Mouse (Mus musculus) embryonic stem cell, embryonic (primary cell): Measurements from ENCODE around the gene Lpar6.

Experiments
- CTCF ChIA-PET, 4 experiments: fragments of 300-600 bp in 2 of 4; fragments of 350-600 bp in 2 of 4; sonication (Branson Sonifier 250); formaldehyde crosslinking; loops; one replicate each; lab custom pipeline; 2022; ENCODE audit warnings: inconsistent platforms in 2 of 4; lab: Charles Lee
- POLR2A ChIA-PET, 4 experiments: fragments of 300-600 bp in 2 of 4; fragments of 350-600 bp in 2 of 4; sonication (Branson Sonifier 250); formaldehyde crosslinking; loops; one replicate each; lab custom pipeline; 2022; ENCODE audit warnings: antibody characterized with exemption in 4 of 4, inconsistent platforms in 1 of 4; lab: Charles Lee

Lpar6 gene

DNA sequence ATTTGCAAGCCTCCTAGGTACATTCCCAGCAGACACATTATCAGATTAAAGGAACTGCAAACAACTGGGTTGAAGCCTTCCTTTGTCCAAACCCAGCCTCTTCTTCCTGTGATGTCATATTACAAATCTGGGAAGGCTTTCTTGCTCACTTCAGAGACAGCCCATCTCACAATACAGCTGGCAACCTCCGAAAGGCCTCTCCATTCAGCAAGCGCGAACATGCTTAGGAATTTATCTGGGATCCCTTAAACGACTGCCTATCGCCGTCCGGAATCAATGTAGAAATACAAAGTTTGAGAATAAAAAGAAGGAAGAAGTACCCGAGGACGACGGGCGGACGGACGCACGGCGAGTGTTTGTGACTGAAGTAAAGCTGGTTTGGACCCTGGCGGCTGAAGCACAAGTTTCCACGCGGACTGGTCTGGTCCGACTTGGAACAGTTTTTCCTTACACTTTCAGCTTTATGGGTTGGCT is at the start of gene Lpar6:
Gene Lpar6, plus strand, starts transcription at position 48 of the 474 bp plus-strand sequence.
- POLR2A ChIA-PET: interaction anchor here in 3 of 4 experiments (0.8 to 1.8 kb wide), 10 partner anchors 9 to 147 kb away, joined by 3 to 12 read pairs (median 5); partner anchors contain the start of gene Itm2b (in 1 of the 3)
- CTCF ChIA-PET: interaction anchor here in 2 of 4 experiments (0.6 kb wide), 2 partner anchors 15 to 213 kb away, joined by 3 to 5 read pairs; no protein-coding TSS in a partner anchor

DNA sequence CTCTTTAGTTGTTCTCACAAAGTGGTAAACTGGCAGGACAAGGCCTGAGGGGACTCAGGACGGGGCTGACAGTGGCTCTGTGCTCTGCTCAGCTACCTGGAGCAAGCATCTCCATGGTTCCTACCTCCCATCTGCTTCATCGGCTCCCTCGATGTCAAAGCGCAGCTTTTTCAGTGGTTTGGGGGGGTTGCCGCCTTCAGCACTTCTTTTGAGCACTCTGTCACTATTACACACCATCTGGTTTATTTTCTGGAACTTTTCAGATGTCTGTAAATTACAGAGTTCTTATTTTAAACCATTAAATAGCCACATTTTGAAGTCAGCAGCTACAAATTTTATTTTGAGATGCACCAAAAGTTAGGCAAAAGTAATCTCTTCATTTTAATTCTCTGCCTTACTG is 38.6 kb upstream of the Lpar6 start:
- CTCF ChIA-PET: interaction anchor here in 1 of 4 experiments (0.6 kb wide), 1 partner anchor 89 kb away, joined by 3 read pairs; no protein-coding TSS in a partner anchor
- POLR2A ChIA-PET: no interaction called here

DNA sequence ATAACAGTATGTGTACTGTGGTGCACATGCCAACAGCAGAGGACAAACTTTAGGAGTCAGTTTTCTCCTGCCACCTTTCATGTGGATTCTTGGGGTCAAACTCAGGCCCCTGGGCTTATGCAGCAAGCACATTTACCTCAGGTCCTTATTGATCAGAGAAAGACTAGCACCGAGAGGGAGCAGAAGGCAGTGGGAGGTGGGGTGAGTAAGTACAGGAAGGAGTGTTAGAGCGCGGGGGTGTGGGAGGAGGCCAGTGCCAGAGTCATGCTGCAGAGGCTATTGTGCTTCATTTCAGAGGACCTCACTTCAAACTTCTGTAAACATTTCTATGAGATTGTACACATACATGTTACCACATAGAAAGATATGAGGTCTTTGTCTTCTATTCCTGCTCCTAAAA is 36.2 kb upstream of the Lpar6 start:
- CTCF ChIA-PET: no interaction called here
- POLR2A ChIA-PET: no interaction called here

DNA sequence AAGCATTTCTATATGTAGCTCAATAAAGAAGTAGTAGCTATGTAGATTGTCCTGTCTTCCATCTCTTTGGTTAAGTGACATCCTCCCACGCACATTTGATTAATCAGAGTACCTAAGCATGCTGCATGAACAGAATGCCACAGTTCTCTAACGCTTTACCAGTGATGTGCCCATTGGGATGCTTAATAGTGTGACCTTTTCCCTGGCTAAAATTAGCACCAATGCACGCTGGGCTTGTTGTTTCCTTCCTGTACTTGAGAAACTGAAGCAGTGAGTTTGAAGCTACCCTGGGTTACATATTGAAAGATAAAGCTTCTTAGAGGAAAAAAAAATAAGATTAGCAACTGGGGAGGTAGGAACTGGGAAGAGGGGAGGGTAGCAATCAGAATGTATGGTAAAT is 33.7 kb upstream of the Lpar6 start:
- ChIA-PET POLR2A (interaction anchor here in 2 of 4 experiments (0.6 to 1.0 kb wide), 2 partner anchors 19 to 95 kb away, joined by 3 read pairs; no protein-coding TSS in a partner anchor), CTCF (no interaction called here)

DNA sequence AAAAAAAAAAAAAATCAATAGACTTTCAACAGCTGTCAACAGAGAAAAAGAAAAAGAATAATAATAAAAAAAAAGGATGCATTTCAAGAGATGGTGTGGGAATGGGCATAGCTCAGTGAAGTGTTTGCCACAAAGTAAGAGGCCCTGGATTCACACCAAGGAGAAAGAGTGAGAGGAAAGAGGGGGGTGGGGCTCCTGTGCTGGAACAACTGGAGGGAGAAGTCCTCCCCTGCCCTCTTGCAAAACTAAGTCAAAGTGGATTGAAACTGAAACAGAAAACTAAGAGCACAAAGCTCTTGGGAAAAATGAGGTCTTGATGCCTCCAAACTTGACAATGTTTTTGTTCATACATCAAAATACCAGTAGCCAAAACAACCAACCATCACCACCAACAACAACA is 28.4 kb upstream of the Lpar6 start:
- ChIA-PET CTCF (interaction anchor here in 2 of 4 experiments (0.6 to 0.7 kb wide), 2 partner anchors 17 to 198 kb away, joined by 5 read pairs; no protein-coding TSS in a partner anchor), POLR2A (no interaction called here)

DNA sequence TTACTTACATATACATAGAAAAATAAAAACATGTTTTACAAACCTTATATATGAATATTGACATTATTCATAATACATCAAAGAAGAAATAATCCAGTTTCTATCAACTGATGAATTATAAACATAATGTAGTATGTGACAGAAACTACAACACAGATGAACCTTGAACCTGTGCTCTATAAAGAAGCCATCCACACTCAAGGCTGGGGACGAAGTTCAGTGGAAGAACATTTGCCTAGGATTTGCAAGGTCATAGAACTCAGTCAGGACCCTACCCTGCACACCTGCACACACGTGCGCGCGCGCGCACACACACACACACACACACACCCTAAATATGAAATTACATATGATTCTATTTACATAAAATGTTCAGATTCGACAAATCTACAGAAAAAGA is 27.5 kb upstream of the Lpar6 start:
- ChIA-PET POLR2A (no interaction called here), CTCF (no interaction called here)

DNA sequence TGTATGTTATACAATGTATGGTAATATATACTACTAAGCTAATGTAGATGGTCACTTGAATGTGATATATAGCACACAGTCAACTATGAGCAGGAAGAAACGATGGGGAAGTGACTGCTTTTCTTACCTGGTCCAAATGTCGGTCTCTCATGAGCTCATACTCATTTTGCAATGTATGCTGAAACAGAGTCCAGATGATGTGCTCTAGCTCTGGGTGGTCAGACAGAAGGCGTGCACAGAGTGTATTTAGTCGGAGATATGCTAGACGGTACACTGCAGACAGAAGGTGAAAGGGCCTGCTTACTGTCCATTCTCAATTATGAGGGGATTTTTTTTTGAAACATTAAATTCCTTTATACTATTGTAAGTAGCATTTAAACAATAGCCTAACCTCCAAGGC is 26.2 kb upstream of the Lpar6 start:
- CTCF ChIA-PET: no interaction called here
- POLR2A ChIA-PET: interaction anchor here in 1 of 4 experiments (0.9 to 1.1 kb wide), 2 partner anchors 11 to 12 kb away, joined by 3 read pairs; no protein-coding TSS in a partner anchor

DNA sequence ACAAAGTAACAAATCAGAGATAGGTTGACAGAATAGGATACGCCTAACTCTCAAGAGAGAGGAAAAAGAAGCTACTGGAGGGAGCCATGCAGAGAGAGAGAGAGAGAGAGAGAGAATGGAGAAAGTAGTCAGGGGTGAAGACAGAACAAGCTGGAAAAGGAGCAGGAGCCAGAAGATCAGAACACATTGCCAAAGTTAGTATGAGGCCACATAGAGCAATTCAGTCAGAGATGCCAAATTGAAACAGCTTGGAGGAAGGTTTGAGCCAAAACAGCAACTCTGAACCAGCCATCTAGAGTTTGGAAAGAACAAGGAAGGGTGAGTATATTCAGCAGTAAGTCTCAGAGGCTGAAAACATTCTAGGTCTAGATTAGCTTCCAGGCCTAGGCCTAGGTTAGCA is 20.6 kb upstream of the Lpar6 start:
- POLR2A ChIA-PET: no interaction called here
- CTCF ChIA-PET: no interaction called here

DNA sequence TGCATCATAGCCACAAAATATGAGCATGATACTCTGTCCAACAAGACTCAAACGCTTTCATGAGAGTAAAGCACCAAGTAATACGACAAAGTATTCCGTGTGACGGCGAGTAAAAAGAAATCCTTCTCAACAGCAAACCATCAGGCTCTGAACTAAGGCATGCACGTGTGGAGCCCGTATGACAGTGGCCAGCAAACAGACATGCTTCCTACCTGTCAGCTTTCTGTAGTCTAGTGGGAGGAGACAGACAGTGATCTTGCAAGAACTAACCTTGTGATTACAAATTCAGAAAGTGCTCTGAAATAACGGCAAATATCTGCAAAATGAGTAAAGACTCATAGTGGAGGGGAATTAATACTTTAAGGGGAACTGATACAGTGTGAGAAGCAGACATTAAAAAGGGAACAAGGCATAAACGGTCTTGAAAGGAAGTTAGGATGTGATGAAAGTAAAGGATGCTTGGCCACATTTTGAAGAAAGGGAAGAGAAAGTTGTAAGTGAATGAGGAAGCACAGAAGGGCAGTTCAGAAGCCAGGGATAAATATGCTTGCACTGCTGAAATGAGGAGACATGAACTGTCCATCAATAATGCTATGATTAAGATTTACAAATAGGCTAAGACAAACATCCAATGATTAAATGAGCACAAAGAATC is 15.3 kb upstream of the Lpar6 start:
- CTCF ChIA-PET: no interaction called here

DNA sequence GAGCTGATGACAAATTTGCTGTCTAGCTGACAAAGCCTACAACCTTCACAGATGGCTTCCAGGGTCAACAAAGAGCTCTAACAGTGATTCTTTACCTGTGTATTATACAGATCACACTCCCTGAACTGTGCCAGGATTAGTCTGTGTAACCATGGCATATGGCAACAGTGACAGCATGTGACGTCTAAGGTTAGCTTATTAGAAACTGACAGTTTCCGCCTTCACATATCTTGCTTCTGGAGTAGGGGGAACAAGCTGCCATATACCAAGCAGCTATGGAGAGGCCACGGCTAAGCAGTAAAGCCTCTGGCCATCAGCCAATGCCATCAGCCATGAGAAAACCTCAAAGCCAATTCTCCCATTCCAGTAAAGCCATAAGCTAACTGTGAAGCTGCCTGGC is 11.3 kb upstream of the Lpar6 start:
- ChIA-PET POLR2A (interaction anchor here in 2 of 4 experiments (0.6 to 2.0 kb wide), 2 partner anchors 12 to 106 kb away, joined by 3 to 6 read pairs; partner anchors contain the start of gene Lpar6 (in 1 of the 2)), CTCF (interaction anchor here in 1 of 4 experiments (0.6 kb wide), 1 partner anchor 17 kb away, joined by 5 read pairs; no protein-coding TSS in a partner anchor)

More for the DNA sequence above, 15.3 kb upstream of the Lpar6 start:
- POLR2A ChIA-PET: interaction anchor here in 1 of 4 experiments (1.6 kb wide), 1 partner anchor 11 kb away, joined by 3 read pairs; no protein-coding TSS in a partner anchor

DNA sequence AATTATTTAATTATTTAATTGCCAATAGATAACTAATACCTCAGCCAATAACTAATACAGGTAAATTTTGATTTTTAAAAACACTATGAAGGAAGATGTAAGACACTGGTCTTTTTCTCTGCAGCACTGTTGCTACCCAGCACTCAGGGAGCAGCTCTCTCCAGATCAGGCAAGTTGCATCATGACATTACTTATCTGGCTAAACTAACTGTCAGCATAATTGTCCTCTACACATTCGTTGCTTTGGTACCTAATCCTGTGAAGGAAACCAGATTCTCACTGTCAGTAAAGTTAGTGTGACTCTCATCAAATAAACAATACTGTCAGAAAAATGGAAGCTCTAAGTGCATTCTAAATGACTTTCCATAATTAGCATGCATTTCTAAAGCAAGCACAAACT is 10.8 kb upstream of the Lpar6 start:
- ChIA-PET CTCF (no interaction called here), POLR2A (interaction anchor here in 2 of 4 experiments (0.6 to 2.0 kb wide), 2 partner anchors 11 to 107 kb away, joined by 3 to 6 read pairs; partner anchors contain the start of gene Lpar6 (in 1 of the 2))

DNA sequence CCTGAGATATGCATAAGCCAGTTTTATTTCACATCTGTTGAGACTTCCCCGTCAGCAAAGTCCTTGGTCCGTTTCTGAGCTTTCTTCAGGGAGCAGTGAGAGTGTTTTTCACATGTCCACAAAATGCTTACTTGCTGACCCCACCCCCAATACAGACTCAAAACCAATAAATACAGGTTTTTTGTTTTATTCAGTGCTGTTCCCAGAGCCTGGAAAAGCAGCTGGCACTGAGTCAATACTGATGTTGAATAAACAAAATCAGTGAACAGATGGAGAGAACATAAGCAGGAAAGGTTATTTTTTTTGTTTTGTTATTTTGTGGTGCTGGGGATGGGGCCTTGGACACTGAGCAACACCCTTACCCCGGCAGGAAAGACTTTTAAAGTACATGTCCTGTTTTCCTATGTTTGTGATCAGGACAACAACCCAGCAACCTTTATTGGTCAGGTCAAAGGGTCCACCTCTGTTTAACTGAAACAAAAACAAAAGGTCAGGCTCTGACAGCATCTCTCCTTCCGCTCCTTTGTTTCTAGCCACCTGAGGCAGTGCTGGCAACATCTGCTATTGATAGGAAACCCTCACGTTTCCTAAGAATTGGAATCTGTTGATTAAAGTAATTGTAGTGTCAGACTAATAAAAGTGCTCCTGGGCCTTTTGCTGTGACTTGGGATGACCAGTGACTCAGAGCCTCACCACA is 6.3 kb upstream of the Lpar6 start:
- ChIA-PET POLR2A (interaction anchor here in 1 of 4 experiments (1.2 to 1.3 kb wide), 2 partner anchors 17 to 23 kb away, joined by 3 to 4 read pairs; no protein-coding TSS in a partner anchor), CTCF (no interaction called here)

DNA sequence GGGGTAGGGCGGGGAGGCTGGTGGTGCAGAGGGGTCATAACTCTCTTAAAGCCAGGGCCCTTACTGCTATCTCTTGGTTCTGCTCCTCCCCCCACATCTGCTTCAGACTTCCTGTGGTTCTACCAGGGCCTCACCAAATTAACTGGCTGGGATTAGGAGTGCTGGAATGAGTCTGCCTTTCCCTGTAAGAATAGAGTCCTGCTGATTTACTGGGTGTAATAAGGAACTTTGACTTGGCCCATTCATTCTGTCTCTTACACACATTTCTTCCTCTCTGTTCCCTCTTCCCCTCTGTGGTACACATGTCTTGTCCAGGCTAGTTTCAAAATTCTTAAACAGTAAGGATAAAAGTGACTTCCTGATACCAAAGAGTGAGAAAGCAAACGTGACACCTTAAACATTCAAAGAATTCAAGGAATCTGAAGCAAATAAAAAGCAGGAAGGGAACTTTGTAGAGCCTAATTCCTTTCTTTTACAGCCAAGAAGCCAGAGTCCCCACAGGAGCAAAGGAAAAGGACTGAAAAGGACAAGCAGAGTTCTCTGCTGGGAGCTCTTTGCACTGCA is 3.1 kb upstream of the Lpar6 start:
- ChIA-PET CTCF (interaction anchor here in 1 of 4 experiments (0.6 kb wide), 1 partner anchor 128 kb away, joined by 3 read pairs; no protein-coding TSS in a partner anchor), POLR2A (interaction anchor here in 1 of 4 experiments (0.6 kb wide), 1 partner anchor 21 kb away, joined by 3 read pairs; no protein-coding TSS in a partner anchor)

DNA sequence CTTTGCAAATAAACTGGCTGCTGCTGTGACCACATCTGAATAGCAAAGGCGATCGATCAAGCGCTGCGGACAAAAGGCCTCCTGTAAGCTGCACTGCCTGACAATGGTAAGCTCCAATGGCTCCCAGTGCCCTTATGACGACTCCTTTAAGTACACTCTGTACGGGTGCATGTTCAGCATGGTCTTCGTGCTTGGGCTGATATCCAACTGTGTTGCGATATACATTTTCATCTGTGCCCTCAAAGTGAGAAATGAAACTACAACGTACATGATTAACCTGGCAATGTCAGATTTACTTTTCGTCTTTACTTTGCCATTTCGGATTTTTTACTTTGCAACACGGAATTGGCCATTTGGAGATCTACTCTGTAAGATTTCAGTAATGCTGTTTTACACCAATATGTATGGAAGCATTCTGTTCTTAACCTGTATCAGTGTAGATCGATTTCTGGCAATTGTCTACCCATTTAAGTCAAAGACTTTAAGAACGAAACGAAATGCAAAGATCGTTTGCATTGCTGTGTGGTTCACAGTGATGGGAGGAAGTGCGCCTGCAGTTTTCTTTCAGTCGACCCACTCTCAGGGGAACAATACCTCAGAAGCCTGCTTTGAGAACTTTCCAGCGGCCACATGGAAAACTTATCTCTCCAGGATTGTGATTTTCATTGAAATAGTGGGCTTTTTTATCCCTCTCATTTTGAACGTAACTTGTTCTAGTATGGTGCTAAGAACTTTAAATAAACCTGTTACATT is 979 bp downstream of the Lpar6 start:
- ChIA-PET POLR2A (interaction anchor here in 3 of 4 experiments (0.7 to 1.8 kb wide), 11 partner anchors 8 to 146 kb away, joined by 3 to 12 read pairs (median 5); partner anchors contain the start of gene Itm2b (in 1 of the 3)), CTCF (interaction anchor here in 2 of 4 experiments (0.5 to 0.6 kb wide), 2 partner anchors 14 to 68 kb away, joined by 3 to 10 read pairs; no protein-coding TSS in a partner anchor)

DNA sequence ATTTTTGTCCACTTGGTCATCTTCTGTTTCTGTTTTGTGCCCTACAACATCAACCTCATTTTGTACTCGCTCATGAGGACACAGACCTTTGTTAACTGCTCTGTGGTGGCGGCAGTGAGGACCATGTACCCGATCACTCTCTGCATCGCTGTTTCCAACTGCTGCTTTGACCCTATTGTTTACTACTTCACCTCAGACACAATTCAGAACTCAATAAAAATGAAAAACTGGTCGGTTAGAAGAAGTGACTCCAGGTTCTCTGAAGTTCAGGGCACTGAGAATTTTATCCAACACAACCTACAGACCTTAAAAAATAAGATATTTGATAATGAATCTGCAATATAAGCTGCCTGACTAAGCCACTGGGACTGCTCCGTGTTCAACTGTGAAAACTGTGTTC is 1.6 kb downstream of the Lpar6 start:
- ChIA-PET CTCF (no interaction called here), POLR2A (no interaction called here)

DNA sequence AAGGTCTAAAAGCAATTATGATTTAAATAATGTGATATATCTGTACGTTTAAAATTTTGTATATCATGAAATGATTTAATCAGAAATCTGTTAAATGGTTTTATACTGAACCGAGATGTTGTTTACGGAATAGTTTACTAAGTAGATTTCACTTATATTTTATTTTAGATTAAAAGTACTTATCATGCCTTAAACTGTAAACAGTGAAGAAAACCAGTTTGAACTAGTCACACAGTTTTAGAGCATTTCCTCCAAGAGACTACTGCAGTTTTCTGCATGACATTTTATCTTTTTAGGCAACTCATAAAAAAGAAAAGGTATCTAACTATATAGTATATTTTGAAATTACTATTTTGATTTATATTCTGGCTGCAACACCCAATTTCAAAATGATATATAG is 2.2 kb downstream of the Lpar6 start:
- ChIA-PET CTCF (no interaction called here), POLR2A (interaction anchor here in 2 of 4 experiments (0.6 to 1.4 kb wide), 2 partner anchors 11 to 20 kb away, joined by 3 to 4 read pairs; no protein-coding TSS in a partner anchor)

DNA sequence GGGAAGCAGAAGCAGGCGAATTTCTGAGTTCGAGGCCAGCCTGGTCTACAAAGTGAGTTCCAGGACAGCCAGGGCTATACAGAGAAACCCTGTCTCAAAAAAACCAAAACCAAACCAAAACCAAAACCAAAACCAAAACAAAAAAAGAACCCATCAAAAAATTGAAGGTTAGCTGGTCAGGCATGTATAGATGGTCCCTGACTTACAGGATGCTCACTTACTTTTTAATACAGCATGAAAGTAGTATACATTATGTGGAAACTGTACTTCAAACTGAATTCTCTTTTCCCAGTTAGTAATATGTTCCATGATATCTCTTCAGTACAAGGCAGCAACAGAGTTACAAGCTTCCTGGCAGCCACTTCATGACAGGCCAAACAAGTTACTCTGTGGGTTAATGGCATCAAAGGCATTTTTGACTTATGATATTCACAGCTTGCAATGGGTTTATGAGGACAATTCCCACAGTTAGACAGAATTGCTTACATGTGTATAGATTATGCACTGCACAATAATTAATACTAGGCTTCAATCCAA is 6.4 kb downstream of the Lpar6 start:
- POLR2A ChIA-PET: interaction anchor here in 1 of 4 experiments (1.1 kb wide), 1 partner anchor 12 kb away, joined by 3 read pairs; no protein-coding TSS in a partner anchor
- CTCF ChIA-PET: no interaction called here

DNA sequence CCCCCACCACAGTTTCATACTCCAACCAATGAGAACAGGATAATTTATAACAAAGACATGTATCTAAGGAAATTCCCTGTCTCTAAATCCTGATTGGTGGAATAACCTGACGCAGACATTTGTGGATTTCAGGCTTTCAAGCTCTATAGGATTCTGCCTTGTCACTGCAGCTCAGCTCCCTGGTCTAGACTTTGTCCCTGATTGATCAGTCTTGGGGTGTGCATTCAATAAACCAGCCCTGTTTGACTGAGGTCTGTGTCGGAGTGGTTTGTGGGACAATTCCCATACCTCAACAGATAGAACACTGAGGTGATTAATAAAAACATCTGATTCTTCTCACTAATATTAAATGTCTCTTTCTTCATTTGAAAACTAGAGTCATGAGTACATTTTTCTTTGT is 12.4 kb downstream of the Lpar6 start:
- ChIA-PET POLR2A (no interaction called here), CTCF (no interaction called here)
